Mouse (Mus musculus) mouse trophoblast stem cell (cell line): ENCODE measurements around the gene C3ar1.

ENCODE experiments used
- in situ Hi-C, 2 experiments: fragments of 300-500 bp; cut with MseI, MboI; formaldehyde crosslinking; loops; 2 replicates in 1 of 2; 3 replicates in 1 of 2; pipeline ENCODE4 v1.15.1; 2025

C3ar1 gene

DNA sequence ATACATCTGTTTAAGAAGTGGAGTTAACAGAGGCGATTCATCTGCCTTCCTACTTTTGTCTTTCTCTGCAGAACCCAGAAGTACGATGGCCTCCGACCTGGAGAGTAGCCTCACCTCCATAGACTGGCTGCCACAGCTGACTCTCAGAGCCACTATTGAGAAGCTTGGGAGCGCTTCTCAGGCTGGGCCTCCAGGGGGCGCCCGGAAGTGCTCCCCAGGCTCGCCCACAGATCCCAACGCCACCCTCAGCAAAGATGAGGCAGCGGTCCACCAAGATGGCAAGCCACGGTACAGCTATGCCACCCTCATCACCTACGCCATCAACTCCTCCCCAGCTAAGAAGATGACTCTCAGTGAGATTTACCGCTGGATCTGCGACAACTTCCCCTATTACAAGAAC is 27.9 kb downstream of the C3ar1 start:
- in situ Hi-C loops: no loop called here

DNA sequence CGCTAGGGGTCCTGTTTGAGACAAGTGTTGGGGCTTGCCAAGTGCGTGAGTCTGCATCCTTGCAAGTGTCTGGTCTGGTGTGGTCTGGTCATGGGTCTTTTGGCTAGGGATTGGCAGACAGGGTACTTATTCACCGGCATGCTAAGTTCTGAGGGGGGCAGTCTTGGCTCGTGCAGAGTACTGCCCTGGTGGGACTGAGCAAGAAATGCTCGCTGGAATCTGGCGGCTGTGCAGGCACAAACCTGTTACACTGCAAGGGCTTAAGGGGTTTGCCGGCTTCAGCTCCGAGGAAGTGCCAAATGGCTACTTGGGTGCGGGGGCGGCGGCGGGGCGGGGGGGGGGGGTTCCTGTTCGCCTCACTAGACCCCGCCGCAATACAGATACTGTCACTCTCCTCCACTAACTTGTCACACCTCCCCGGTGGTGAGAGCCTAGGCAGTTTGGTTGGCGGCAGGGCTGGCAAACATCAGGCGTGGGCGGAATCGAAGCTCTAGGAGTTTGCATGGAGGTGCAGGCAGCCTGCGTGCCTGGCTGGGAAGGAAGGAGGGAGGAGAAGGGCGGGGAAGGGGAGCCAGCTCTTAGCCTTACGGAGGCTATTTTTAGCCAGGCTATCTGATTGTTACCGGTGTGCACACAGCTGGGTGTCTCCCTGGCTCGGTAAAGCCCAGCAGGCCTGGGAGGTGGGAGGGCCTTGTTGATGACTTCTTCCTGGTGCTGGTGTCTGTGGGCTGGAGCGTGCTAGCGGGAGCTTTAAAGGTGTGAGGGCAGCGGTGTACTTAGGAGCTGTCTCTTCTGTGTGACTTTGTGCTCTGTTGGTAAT is 29.8 kb downstream of the C3ar1 start:
- in situ Hi-C loops: no loop called here

DNA sequence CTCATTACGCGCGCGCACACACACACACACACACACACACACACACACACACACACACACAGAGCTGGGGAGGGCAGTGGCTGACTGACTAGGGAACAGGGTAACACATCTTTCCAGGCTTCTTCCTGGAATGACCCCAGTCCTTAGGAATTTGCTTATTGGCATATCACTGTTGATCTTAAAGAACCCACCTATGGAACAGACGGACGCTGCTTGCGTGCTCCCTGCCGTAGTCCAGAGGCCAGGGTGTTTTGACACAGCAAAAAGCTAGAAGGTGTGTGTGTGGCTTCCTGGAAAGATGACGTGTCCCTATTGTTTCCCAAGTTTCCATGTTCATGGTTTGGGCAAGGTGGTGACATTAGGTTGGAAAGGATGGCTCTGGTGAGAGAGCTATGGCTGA is 30.8 kb downstream of the C3ar1 start:
- in situ Hi-C loops: no loop called here

DNA sequence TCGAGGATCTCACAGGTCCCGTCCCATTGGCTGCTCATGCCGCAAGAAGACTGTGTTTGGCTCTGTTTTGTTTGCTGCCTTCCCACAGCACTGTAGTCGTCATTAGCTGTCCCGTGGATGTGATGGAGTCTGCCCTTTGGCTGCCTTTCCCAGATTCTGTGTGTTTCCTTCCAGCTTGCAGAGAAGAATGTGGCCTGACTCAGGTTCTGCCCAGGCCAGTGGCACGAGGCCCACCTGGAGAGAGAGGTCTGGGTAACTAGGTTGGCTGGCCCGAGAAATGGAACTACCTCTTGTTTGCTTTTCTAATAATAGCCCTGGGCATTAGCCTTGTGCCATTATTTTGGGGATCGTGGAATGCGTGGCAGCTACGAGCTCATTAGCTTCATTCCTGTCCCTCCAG is 31.9 kb downstream of the C3ar1 start:
- in situ Hi-C loops: no loop called here

DNA sequence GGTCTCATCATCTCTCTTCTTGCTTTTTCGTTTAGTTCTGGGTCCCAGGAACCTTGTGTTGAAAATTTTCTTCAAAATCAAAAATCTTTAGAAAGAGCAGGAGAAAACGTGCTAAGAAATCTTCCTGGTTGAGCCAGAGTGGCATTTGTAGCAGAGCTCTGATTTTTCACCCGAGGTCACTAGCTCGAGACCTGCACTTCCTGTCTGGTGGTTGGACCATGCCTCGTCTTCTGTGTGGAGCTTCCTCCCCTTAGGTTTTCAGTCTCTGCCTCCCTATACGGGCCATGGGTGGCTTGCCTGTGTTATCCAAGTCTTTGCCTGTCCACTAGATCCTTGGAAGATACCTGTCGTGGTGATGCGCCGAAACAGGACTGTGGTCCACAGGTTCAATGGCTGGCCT is 34.1 kb downstream of the C3ar1 start:
- in situ Hi-C loops: no loop called here

DNA sequence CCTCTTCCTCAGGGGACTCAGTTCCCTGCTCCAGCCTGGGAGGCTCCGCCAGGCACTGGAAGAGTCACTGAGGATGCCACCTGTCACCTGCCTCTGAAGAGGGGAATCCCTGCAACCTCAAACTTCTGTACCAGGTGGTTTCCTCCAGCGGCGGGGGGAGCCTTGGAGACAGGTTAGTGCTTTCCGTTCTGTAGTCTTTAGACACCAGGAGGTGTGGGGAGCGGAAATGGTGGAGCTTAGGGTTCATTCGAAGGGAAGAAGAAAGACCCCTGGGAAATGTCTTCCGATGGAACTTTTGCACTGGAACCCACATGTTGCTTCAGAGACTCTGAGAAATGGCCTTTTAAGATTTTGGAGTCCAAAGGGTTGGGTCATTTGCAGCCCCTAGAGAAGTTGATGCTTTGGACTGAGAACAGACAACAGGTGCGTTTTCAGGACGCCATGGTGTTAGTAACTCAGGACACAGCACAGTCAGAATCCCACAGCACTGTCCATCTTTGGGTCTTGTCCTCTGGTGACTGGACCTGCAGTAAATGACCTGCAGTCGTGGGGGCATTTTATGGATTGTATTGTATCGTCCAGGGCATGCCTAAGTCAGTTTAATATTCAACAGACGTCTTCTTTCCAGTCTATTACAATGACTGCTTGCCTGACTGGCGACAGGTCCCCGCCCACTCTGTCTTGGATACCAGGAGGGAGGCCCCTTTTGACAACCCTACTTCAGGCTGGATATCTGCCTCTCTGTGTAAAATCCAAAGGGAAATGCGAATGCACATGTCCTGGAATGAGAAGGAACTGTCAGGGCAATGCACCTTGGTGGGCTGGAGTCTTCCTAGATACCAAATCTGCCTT is 34.9 kb downstream of the C3ar1 start:
- in situ Hi-C loops: no loop called here

DNA sequence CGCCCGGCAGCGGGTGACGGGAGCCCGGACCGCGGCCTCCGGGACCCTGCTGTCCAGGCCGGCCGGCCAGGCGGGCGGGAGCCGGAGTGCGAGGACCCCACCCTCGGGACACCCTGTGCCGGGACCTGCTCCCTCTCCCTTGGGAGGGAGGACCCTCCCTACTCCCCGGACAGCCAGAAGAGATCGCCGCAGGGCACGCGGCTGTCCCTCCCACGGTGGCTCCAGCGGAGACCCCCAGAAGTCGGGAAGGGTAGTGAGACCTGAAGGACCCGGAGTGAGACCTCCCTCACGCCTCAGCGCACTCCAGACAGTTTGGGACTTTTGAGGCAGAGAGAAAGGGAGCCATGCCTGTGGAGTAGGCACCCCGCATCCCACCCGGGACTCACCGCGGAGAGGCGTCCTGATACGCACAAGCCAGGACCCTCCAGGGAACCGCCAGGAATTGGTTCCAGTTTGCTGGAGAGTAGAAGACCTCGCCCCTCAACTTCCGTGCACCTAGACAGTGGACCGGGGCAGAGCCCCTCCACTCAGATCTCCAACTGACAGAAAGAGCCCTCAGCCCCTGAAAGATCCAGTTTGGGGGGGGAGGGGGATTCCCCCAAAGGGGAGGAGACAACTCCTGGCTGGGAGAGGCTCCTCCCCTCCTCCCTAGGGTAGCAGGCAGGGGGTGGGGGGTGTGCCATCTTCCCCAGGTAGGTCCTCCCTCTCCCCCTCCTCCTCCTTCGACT is 35.7 kb downstream of the C3ar1 start:
- in situ Hi-C loops: no loop called here

DNA sequence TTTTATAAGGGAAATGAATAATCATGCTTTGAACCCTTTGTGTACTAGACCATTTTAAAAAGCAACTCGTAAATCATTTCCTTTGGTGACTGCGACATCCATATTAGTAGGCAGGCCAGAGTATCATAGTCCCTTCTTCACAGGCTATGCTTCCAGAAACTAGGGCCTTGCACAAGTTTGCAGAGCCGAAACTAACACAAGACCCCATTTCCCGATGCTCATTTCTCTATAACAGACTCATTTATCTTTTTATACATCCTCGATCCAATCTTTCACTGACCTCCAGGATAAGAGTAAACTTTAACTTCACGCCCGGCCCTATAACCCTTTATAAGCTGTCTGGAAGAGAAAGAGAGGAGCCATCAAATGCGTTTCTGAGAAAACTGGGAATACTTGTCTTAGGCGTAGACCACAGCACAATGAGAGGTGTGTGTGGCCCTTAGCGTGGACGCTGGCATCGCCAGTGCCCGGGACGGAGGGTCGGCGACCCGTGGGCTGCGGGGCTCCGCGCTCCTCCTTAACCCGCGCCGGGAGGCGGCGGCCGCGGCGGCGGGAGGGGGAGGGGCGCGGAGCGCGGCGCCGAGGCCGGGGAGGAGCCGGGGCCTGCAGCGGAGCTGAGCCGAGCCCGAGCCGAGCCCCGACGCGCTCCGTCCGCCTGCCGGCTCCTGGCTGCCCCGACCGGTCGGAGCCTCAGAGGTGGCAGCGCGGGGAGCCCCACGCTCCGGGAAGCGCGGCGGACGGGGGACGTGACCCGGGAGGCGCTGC is 36.5 kb downstream of the C3ar1 start, which contains the start of gene Foxj2:
Gene Foxj2, plus strand, starts transcription at position 609 of the 765 bp plus-strand sequence.
- in situ Hi-C loops: no loop called here

DNA sequence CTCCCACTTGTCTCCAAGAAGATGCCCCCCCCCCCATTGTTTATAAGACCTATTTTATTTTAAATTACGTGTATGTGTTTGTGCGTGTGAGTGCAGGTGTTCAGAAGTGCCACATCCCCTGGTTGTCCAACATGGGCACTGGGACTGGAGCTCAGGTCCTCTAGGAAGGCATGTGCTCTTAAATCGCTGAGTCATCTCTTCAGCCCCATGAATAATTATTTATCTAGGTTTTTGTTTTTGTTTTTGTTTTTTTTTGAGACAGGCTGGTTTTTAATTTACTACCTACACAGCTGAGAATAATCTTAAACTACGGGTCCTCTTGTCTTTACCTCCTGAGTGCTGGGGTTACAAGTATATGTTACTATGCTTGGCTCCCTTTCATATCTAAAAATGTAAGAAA is 42.3 kb downstream of the C3ar1 start:
- in situ Hi-C loops: loop anchor here in 1 of 2 experiments (5.0 kb wide), 1 partner anchor 59 kb away; the partner anchor contains the start of gene Necap1

DNA sequence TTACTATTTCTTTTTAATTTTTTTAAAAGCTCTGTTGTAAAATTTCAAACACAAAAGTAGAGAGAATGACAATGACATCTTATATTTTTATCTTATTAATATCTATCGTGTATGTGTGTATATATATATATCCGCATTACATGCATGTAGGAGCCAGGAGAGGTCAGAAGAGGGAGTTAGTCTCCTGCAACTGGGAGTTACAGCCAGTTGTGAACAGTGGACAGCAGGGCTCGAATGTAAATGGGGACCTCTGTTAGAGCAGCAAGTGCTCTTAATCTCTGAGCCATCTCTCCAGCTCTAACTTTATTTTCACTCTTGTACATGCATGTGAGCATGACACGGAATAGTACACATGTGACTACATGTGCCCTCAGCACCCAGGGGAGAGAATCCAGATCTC is 43.2 kb downstream of the C3ar1 start:
- in situ Hi-C loops: loop anchor here in 1 of 2 experiments (5.0 kb wide), 1 partner anchor 60 kb away; the partner anchor contains the start of gene Necap1

DNA sequence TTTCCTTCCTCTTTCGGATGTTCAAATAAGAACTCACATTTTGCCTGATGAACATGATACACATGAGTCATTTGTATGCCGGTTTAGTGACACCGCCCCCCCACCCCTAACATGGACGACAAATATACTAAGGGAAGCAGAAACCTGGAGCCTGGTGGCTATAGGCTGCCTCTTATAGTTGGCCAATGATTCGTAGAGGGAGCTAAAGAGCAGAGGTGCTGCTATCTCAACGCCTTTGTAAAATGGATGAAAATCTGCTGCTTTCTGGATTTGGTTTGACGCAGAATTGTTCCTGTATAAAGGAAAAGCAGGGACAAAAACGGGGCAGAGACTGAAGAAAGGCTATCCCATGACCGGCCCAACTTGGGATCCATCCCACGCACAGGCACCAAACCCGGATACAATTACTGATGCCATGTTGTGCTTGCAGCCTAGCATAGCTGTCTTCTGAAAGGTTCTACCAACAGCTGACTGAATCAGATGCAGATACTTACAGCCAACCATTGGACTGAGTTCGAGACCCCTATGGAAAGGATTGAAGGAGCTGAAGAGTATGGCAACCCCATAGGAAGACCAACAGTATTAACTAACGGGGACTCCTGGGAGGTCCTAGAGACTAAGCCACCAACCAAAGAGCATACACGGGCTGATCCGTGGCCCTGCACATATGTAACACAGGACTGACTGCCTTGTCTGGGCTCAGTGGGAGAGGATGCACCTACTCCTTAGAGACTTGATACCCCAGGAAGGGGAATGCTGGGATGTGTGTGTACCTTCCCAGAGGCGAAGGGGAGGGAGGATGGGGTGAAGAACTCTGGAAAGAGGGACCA is 44.0 kb downstream of the C3ar1 start:
- in situ Hi-C loops: loop anchor here in 1 of 2 experiments (5.0 kb wide), 1 partner anchor 60 kb away; the partner anchor contains the start of gene Necap1

DNA sequence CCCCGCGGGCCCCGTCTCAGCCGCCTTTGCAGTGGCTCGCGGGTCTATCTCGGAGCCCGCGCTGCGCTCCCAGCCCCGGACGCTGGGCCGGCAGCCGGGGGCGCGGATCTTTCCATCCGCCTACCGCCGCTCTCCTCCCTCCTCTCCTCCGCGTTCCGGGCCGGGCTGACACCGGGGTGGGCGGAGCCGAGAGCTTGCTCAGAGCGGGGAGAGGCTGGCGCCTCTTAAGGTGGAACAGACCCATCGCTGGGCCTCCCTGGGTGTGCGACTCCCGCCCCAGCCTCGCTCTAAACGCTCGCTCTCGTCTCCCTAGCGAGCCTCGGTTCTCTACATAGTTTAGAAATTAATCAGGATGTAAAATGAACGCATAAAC is 44.7 kb downstream of the C3ar1 start:
- in situ Hi-C loops: loop anchor here in 1 of 2 experiments (5.0 kb wide), 1 partner anchor 61 kb away; the partner anchor contains the start of gene Necap1

DNA sequence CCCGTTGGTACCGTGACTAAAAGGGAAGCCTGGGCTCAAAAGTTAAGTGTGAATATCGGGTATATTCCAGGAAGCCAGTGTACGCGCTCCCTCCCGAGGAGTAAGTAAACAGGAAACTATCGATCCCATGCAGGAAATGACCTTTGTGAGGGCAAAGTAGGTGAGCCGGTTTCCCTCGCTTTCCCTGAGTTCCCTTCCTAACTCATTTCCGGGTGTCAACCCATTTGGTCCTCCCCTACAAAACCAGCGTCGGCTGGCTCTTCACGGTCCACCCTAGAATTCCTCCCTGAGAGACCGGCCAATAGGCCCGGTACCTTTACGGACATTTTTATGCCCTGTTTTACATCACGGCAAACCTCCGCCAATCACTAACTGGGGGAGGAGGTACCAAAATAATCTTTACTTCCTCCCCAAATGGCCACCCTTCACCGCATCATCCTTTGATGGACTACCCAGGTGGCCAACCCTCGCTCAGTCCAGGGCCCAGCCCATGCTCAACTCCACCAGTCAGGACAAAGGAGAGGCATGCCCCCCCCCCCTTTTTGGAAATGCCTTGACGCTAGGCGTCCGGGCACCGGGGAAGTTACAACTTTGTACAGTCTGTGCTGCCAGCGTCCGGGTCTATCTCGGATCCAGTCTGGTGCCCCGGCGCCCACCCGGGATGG is 45.2 kb downstream of the C3ar1 start:
- in situ Hi-C loops: loop anchor here in 1 of 2 experiments (5.0 kb wide), 1 partner anchor 62 kb away; the partner anchor contains the start of gene Necap1

DNA sequence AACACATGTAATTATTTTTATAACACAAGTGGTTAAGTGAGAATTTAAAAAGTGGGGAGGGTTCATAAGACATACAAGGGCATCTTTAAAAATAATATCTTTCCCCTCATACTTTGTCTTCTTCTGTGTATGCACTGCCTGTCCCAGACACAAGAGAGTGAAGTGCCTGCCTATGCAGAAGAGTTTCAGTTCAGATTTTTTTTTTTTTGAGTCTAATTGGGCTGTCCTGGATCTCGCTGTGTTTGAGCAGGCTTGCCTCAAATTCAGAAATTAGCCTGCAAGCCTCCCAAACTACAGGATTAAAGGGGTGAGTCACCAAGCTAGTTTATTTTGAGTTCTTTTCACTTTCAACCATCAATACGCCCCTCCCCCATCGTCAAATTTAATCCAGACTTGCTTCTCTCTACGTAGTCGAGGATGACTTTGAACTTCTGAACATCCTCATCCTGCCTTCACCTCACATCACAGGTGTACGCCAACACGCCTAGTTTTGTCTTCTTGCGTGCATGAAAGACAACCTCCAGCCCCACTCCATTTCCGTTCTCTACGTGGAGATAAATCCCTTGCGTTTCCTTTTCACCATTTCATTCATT is 45.8 kb downstream of the C3ar1 start:
- in situ Hi-C loops: loop anchor here in 1 of 2 experiments (5.0 kb wide), 1 partner anchor 62 kb away; the partner anchor contains the start of gene Necap1

DNA sequence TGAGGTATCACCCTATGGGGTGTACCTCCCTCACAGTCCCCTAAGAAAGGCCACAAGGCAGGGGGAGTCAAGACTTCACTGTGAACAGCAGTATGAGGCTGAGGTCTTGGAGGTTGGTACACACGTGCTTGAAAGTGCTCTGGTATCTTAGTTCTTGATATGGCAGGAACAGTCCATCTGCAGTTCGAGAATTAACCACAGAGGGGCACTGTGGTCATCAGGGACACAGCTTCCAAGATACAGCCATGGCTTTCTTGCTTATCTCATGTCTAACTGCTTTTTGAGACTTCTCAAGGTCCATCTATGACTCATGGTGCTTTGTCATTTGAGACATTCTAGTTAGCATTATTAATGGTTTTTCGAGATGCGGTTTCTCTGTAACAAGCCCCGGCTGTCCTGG is 51.5 kb downstream of the C3ar1 start:
- in situ Hi-C loops: no loop called here

DNA sequence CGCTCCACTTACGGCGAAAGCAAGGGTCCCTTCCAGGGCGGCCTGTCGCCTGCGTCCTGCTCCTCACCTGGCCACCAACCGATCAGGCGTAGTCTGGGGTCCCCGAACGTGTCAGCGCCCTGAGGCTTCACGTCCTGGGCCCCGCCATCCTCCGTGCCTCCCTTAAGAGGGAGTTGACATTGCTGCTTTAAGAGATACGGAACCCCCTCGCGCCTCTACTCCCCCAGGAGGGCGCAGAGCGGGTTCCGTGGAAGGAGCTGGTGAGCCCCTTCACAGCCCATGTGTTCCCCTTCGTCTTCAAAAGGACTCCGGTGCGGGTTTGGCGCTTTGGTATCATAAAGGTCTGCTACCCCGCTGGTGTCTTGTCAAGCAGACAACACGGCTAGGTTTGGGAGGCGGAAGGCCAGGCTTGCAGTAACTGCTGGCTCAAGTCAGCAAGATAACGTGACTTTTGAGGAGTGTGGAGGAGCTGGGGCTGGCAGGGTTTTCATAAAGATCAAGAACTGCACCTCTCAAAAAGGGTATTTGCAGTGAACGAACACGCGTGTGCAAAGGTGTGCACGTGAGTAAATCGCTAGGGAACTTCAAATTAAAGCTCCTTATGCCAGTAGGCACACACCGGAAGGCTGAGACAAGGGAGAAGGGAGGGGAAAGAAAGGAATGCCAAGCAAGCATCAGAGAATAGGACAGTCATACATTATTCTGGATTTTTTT is 54.0 kb downstream of the C3ar1 start:
- in situ Hi-C loops: no loop called here

DNA sequence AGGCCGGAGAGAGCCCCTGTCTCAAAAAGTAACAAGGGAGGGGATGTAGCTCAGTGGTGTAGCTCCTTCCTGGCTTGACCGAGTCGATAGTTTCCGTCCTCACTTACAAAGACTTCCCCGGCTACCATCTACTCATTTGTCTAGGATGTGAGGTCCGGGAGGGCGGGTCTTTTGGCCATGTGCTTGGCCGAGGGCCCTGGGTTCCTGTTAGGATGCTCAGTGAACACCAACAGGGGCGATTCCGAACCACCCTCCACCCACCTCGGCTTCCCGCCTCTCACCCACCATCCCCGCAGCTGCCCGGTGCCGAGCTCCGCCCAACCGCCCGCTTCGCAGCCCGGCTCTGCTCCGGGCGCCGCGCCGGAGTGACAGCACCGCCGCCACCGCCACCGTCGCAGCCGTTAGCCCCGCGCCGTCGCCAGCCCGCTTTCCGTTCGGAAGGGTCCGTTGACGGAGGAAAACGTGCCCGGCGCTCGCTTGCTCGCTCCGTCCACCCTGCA is 54.6 kb downstream of the C3ar1 start, which contains the start of gene Slc2a3:
Gene Slc2a3, minus strand, starts transcription at position 340 of the 500 bp plus-strand sequence.
- in situ Hi-C loops: no loop called here
